Mouse (Mus musculus) CH12.LX (cell line): ENCODE measurements around the gene Gas2l1. TPM values are rescaled to one million over a fixed set of nuclear protein-coding genes. Genes with fewer than 3 reads are reported as not detected.

Experiments used
- DNase-seq: peaks from one replicate; pipeline ENCODE4 v3.0.0-alpha.2; 2013; ENCODE audit errors: extremely low read depth
- H3K27ac ChIP-seq: 2 replicates; pipeline ENCODE4 v1.5.1; 2012; ENCODE audit warnings: low read depth, mild to moderate bottlenecking, control low read depth, moderate library complexity; ENCODE audit not compliant: insufficient read depth
- H3K27me3 ChIP-seq: replicated peaks from 2 replicates; pipeline ENCODE3; 2012; ENCODE audit warnings: inconsistent platforms
- H3K36me3 ChIP-seq, 2 experiments: replicated peaks in 1 of 2; 2 replicates each; pipeline versions ENCODE3 to v1.6.1; 2012; ENCODE audit warnings: inconsistent platforms in 1 of 2, low read length in 1 of 2, mild to moderate bottlenecking in 1 of 2, mixed read lengths in 1 of 2, moderate library complexity in 1 of 2; ENCODE audit not compliant: control insufficient read depth in 1 of 2, insufficient read depth in 1 of 2
- H3K4me1 ChIP-seq, 2 experiments: 2 replicates each; pipeline ENCODE4 v1.6.1; 2012; ENCODE audit warnings: inconsistent platforms in 1 of 2, moderate library complexity in 1 of 2; ENCODE audit not compliant: insufficient read depth in 2 of 2, control insufficient read depth in 1 of 2
- H3K4me2 ChIP-seq: 2 replicates; pipeline ENCODE4 v1.6.1; 2012; ENCODE audit warnings: low read depth, mild to moderate bottlenecking, control low read depth; ENCODE audit not compliant: poor library complexity, insufficient read depth, severe bottlenecking
- H3K4me3 ChIP-seq, 3 experiments: fragments of 150-350 bp in 1 of 3; sonication (generic) in 1 of 3; replicated peaks in 1 of 3; 2 replicates each; pipeline versions ENCODE3 to v1.5.1; 2011 to 2012; ENCODE audit warnings: low read depth in 2 of 3, low read length in 2 of 3, mild to moderate bottlenecking in 2 of 3, moderate library complexity in 2 of 3, control low read depth in 1 of 3, improper control_type of control experiment in 1 of 3, inconsistent platforms in 1 of 3, mixed read lengths in 1 of 3; ENCODE audit not compliant: poor library complexity in 1 of 3
- H3K79me2 ChIP-seq: replicated peaks from 2 replicates; pipeline ENCODE4 v1.6.1; 2012; ENCODE audit warnings: mild to moderate bottlenecking, moderate library complexity; ENCODE audit not compliant: control insufficient read depth, poor library complexity, insufficient read depth, severe bottlenecking; ENCODE audit errors: extremely low read depth
- H3K9ac ChIP-seq: 2 replicates; pipeline ENCODE4 v1.6.1; 2012; ENCODE audit warnings: low read depth, mild to moderate bottlenecking, control low read depth, moderate library complexity; ENCODE audit not compliant: insufficient read depth
- H3K9me3 ChIP-seq: replicated peaks from 2 replicates; pipeline ENCODE3; 2012; ENCODE audit warnings: low read length, inconsistent platforms, mixed read lengths
- BHLHE40 ChIP-seq: IDR thresholded peaks from 2 replicates; pipeline ENCODE4 v1.6.1; 2011; ENCODE audit warnings: mild to moderate bottlenecking, low read depth, low read length, improper control_type of control experiment
- CHD2 ChIP-seq: IDR thresholded peaks from 2 replicates; pipeline ENCODE4 v1.6.1; 2011; ENCODE audit warnings: low read length, improper control_type of control experiment
- CTCF ChIP-seq, 2 experiments: IDR thresholded peaks in 1 of 2; conservative IDR thresholded peaks in 1 of 2; 2 replicates each; pipeline ENCODE4 v1.5.1; 2011 to 2012; ENCODE audit warnings: low read depth in 2 of 2, low read length in 2 of 2, improper control_type of control experiment in 1 of 2, inconsistent platforms in 1 of 2, mild to moderate bottlenecking in 1 of 2, moderate library complexity in 1 of 2
- E2F4 ChIP-seq: IDR thresholded peaks from 2 replicates; pipeline ENCODE4 v1.6.1; 2011; ENCODE audit warnings: low read depth, low read length, improper control_type of control experiment; ENCODE audit not compliant: insufficient replicate concordance
- ETS1 ChIP-seq: conservative IDR thresholded peaks from 2 replicates; pipeline ENCODE4 v1.6.1; 2012; ENCODE audit warnings: low read depth, mild to moderate bottlenecking, inconsistent platforms, low read length, improper control_type of control experiment, moderate library complexity
- GABPA ChIP-seq: IDR thresholded peaks from 2 replicates; pipeline ENCODE4 v1.6.1; 2012; ENCODE audit warnings: low read depth, low read length, improper control_type of control experiment, inconsistent platforms; ENCODE audit not compliant: insufficient replicate concordance
- HCFC1 ChIP-seq: IDR thresholded peaks from 2 replicates; pipeline ENCODE4 v1.6.1; 2012; ENCODE audit warnings: low read depth, mild to moderate bottlenecking, inconsistent platforms, low read length, improper control_type of control experiment
- MAX ChIP-seq: IDR thresholded peaks from 2 replicates; pipeline ENCODE4 v1.6.1; 2011; ENCODE audit warnings: low read length, improper control_type of control experiment
- MAZ ChIP-seq: IDR thresholded peaks from 2 replicates; pipeline ENCODE4 v1.6.1; 2012; ENCODE audit warnings: low read depth, mild to moderate bottlenecking, inconsistent platforms, low read length, improper control_type of control experiment, moderate library complexity
- MYC ChIP-seq: IDR thresholded peaks from 2 replicates; pipeline ENCODE4 v1.6.1; 2011; ENCODE audit warnings: low read depth, mild to moderate bottlenecking, improper control_type of control experiment, low read length
- NRF1 ChIP-seq: IDR thresholded peaks from 2 replicates; pipeline ENCODE4 v1.6.1; 2014; ENCODE audit warnings: low read depth, mild to moderate bottlenecking, inconsistent platforms, low read length, improper control_type of control experiment, moderate library complexity
- PAX5 ChIP-seq: IDR thresholded peaks from 2 replicates; pipeline ENCODE4 v1.6.1; 2012; ENCODE audit warnings: low read length, inconsistent platforms, mixed read lengths
- POLR2A ChIP-seq: IDR thresholded peaks from 2 replicates; pipeline ENCODE4 v1.6.1; 2011; ENCODE audit warnings: low read depth, mild to moderate bottlenecking, improper control_type of control experiment, low read length
- POLR2AphosphoS2 ChIP-seq: IDR thresholded peaks from 2 replicates; pipeline ENCODE4 v1.6.1; 2011; ENCODE audit warnings: low read depth, low read length, improper control_type of control experiment
- RAD21 ChIP-seq: IDR thresholded peaks from 2 replicates; pipeline ENCODE4 v1.6.1; 2011; ENCODE audit warnings: low read depth, mild to moderate bottlenecking, low read length, improper control_type of control experiment, moderate library complexity
- RCOR1 ChIP-seq: conservative IDR thresholded peaks from 2 replicates; pipeline ENCODE4 v1.6.1; 2012; ENCODE audit warnings: low read depth, mild to moderate bottlenecking, inconsistent platforms, low read length, improper control_type of control experiment
- SIN3A ChIP-seq: IDR thresholded peaks from 2 replicates; pipeline ENCODE4 v1.6.1; 2012; ENCODE audit warnings: low read length, improper control_type of control experiment, inconsistent platforms
- TCF12 ChIP-seq: IDR thresholded peaks from 2 replicates; pipeline ENCODE4 v1.6.1; 2014; ENCODE audit warnings: low read depth, mild to moderate bottlenecking, inconsistent platforms, low read length, improper control_type of control experiment
- USF1 ChIP-seq: IDR thresholded peaks from 2 replicates; pipeline ENCODE4 v1.6.1; 2014; ENCODE audit warnings: low read depth, mild to moderate bottlenecking, inconsistent platforms, low read length, improper control_type of control experiment
- USF2 ChIP-seq: conservative IDR thresholded peaks from 2 replicates; pipeline ENCODE4 v1.6.1; 2011; ENCODE audit warnings: low read depth, low read length, improper control_type of control experiment
- ZNF384 ChIP-seq: IDR thresholded peaks from 2 replicates; pipeline ENCODE4 v1.6.1; 2012; ENCODE audit warnings: low read depth, low read length, improper control_type of control experiment, inconsistent platforms
- dilution Hi-C: fragments of 300-500 bp; cut with MboI; formaldehyde crosslinking; loops from 2 replicates; pipeline ENCODE4 v1.14.3; 2020; ENCODE audit warnings: low sequenced_read_pairs; ENCODE audit not compliant: extremely low pct_unique_long_range_greater_than_20kb, extremely low pct_ligation_motif_present
- in situ Hi-C: fragments of 300-500 bp; cut with MboI; formaldehyde crosslinking; loops from 3 replicates; pipeline ENCODE4 v1.14.3; 2019; ENCODE audit warnings: low sequenced_read_pairs, low pct_ligation_motif_present, low pct_unique_long_range_greater_than_20kb, mixed read lengths
- polyA plus RNA-seq: library from polyadenylated mRNA; unstranded; fragments of >175 nt; gene quantifications from 2 replicates; pipeline ENCODE4 v1.2.1, GENCODE M21; 2012; ENCODE audit warnings: low read depth; ENCODE audit not compliant: insufficient read length
- total RNA-seq, 2 experiments: library from RNA; depleted of rRNA; stranded (reverse); fragments of 300-350 nt in 1 of 2; fragments of >200 nt in 1 of 2; gene quantifications; 2 replicates each; pipeline ENCODE4 v1.2.3; 2012 to 2014

Gene Gas2l1
- total and polyA plus RNA-seq, 3 experiments = 3.3 to 12.5 (median 8.8) TPM

- TF ChIP-seq TCF12 (peak; percentile 68), RAD21 (no peak), POLR2AphosphoS2 (no peak), NRF1 (peak; percentile 49; the same call in 1 of the 2 replicates), SIN3A (peak; percentile 96), USF2 (no peak), MAZ (0 out of 2 replicates have a peak, but pooled peaks have one; percentile 36), MAX (peak; percentile 81), CHD2 (peak; percentile 85), E2F4 (no peak), BHLHE40 (peak; percentile 96), ZNF384 (no peak), CTCF (conservative IDR thresholded peaks at IDR 0.05 in 1 of 2, IDR thresholded peaks at IDR 0.05 in 1 of 2; ENCODE audit: low read depth in 2 of 2, low read length in 2 of 2) (no peak)
Observed at GRCm38 (mm10) chr11:5061413-5062139, 3.6 kb downstream of the Gas2l1 start (continued).

DNA sequence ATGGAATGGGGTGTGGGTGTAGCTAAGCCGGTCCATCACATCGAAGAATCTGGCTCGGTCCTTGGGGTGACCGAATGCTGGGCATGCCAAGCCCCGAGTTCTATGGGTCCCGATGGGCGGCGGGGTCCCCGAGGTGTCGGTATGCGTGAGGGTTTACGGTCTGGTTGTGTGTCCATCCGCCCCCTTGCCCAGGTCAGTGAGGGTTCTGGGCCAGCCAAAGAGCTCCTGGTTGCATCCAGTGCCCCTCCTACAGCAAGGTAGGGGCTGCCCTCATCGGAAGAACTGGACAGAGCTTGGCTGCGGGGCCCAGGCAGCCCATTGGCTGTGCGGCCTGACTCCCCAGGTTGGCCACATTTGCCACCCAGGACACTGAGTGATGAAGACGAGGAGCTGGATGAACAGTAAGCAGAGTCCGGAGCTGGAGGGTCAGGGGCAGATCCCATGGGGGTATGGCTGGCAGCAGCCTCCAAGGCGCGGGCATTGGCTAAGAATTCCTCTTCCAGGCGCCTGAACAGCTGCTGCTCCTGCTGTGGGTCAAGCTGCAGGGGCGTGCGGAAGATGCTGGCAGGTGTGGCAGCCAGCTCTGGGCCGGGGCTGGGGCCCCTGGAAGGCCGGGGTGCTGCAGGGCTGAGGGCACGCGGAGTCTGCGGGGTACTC, 4.2 kb downstream of the Gas2l1 start:
- Histone ChIP-seq H3K9me3 (no peaks in the 10 kb centered on the region), H3K4me2 (peak overlapping the region; percentile 63), H3K27me3 (peaks cover 24% of the 10 kb centered on the region), H3K79me2 (no peaks in the 10 kb centered on the region), H3K36me3 (peaks cover 0 to 14% of the 10 kb centered on the region in 2 experiments), H3K4me3 (peak overlapping the region in 1 of 3 experiments; percentile 26), H3K9ac (no peak overlapping the region), H3K4me1 (peaks cover 39 to 81% of the 10 kb centered on the region in 2 experiments), H3K27ac (peak overlapping the region; percentile 34; the same call in 1 of the 2 replicates)
- in situ Hi-C loops = loop anchor here (5.0 kb wide), 1 partner anchor 36 kb away; the partner anchor contains the start of genes Ewsr1 and Rhbdd3
- dilution Hi-C loops = no loop called here
- no peak for DNase-seq
- TF ChIP-seq RCOR1 (no peak), MAZ (no peak), ZNF384 (no peak), MYC (no peak), USF1 (no peak), POLR2A (no peak), HCFC1 (no peak), SIN3A (no peak), PAX5 (no peak), NRF1 (no peak), BHLHE40 (no peak), GABPA (no peak), E2F4 (no peak), USF2 (no peak), ETS1 (no peak)
